Mouse (Mus musculus) brain, embryonic 14.5 days (tissue): ENCODE measurements around the gene Relch. TPM values are rescaled to one million over a fixed set of nuclear protein-coding genes. Genes with fewer than 3 reads are reported as not detected.
"Not testable (repeated sequence)": the region's sequence is repeated elsewhere in the genome, so short reads cannot be mapped to it uniquely, and the experiment has no call there.

Experiments
- DNase-seq: peaks from one replicate; pipeline ENCODE4 v3.0.0-alpha.2; 2011; ENCODE audit warnings: low read depth
- CTCF ChIP-seq: fragments of 200-500 bp; IDR thresholded peaks from 2 replicates; pipeline ENCODE4 v1.5.1; 2012; ENCODE audit warnings: inconsistent platforms, mild to moderate bottlenecking, moderate library complexity, borderline replicate concordance; ENCODE audit not compliant: insufficient read depth, insufficient read length; ENCODE audit errors: extremely low read depth
- POLR2A ChIP-seq: fragments of 200-500 bp; IDR thresholded peaks from 2 replicates; pipeline ENCODE4 v1.6.1; 2012; ENCODE audit warnings: mild to moderate bottlenecking, inconsistent platforms, borderline replicate concordance; ENCODE audit not compliant: poor library complexity, insufficient read depth, insufficient read length, severe bottlenecking; ENCODE audit errors: extremely low read depth
- polyA plus RNA-seq: library from polyadenylated mRNA; depleted of rRNA; stranded (reverse); fragments of >200 nt; gene quantifications from 2 replicates; pipeline ENCODE4 v1.2.3, GENCODE M21; 2012

Gene Relch
- polyA plus RNA-seq, 1 experiment: 49.1 TPM

GRCm38 (mm10) chr1:105685501-105685900, 21.8 kb downstream of the Relch start:
- TF ChIP-seq CTCF: no peak
- TF ChIP-seq POLR2A: no peak
- DNase-seq: no peak

DNA sequence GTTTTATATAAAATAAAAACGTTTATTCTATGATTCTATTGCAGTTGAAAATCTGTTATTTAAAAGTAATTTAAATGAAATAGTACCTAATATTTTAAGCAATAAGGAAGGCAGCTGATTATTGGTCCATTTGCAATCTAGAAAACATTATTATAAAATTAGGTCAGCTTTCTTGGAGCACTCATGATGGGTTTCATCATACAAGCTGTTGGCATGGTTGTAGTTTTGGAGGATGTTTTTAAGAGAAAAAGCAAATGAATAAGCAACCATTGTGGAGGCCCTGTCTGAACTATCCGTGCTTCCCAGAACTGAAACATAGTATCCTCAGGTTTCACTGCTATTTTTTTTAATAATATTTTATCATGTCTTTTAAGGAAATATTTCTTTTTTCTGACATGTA, 31.9 kb downstream of the Relch start:
- TF ChIP-seq POLR2A: no peak
- no peak for TF ChIP-seq CTCF
- no peak for DNase-seq

- TF ChIP-seq POLR2A: no peak
- TF ChIP-seq CTCF: no peak
- DNase-seq: no peak
Measured at GRCm38 (mm10) chr1:105700984-105701530, 37.4 kb downstream of the Relch start.

- no peak for DNase-seq
- TF ChIP-seq POLR2A (no peak), CTCF (no peak)
Measured at GRCm38 (mm10) chr1:105709415-105709814, 45.8 kb downstream of the Relch start.

DNA sequence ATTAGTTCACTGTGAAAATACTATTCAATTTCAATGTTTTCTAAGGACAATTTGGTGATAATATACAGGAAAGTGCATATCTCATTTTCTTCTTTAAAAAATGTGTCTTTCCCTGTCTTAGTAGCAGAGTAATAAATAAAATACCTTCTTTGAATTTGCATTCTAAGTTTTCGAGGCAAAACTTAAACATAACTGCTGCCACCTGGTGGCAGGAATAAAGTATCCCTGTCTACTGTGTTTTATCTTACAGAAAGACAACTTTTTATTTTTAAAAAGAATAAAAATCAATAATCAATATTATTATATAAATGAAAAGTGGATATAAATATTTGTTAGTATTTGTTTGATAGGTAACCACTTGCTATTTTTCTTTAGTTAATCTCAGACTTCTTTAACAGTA, 47.6 kb downstream of the Relch start:
- TF ChIP-seq POLR2A: no peak
- TF ChIP-seq CTCF: no peak
- DNase-seq: peak; percentile 56

- no peak for DNase-seq
- no peak for TF ChIP-seq POLR2A
- no peak for TF ChIP-seq CTCF
Measured at GRCm38 (mm10) chr1:105712822-105713221, 49.2 kb downstream of the Relch start.

- no peak for DNase-seq
- TF ChIP-seq CTCF (no peak), POLR2A (no peak)
Measured at GRCm38 (mm10) chr1:105718358-105718757, 54.7 kb downstream of the Relch start.

DNA sequence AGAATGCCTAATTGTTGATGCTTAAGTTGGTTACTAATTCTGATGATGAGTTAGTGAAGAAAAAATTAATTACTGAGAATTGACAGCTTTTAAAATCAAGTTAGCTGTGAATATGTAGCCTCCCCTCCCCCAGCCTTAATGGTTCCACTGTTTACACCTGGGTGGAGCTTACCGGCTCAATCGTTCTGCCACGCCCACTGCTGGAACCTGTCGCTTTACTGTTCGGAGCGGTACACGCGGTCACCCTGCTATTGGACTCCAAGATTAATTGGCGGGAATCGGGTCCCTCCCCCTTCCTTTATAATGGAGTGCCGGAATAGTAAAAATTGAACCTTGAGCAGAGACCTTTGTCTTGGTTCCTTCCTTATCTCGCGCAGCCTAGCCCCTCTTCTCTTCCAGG, 65.6 kb downstream of the Relch start:
- DNase-seq: not testable (repeated sequence)

DNA sequence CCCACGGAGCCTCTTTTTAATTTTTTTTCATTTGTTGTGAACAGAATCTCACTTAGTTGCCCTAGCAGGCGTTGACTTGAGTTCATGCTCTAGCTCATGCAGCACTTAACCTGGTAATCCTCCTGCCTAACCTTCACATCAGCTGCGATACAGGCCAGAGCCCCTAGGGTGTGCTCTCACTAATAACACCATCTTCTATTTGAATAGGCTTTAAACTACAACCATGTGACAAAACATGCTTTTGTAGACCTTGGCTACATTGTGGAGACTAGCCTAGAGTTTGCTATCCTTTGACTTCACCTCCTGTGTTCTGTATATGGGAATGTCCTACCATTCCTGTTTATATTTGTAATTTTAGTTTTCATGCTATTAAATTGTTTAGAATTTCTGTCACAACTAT, 71.7 kb downstream of the Relch start:
- DNase-seq: peak; percentile 6
- no peak for TF ChIP-seq POLR2A
- TF ChIP-seq CTCF: peak; percentile 15; the same call in 1 of the 2 replicates

DNA sequence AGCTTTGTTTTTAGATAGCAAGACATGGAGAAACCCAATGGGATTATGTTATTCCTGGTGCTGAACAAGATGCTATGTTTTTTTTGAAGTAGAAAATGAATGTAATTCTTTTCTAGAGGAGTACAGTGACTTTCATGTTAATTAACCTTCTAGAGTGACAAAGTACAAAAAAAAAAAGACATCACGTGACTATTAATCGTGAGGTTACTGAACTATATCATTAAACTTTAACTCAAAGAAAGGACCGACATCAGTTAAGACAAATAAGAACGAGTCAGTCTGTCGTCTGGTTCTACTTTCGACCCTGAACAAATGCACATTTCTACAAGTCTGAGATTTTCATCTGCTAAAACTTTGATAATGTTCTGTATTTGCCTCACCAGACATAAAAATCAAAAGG, 74.7 kb downstream of the Relch start:
- no peak for DNase-seq
- no peak for TF ChIP-seq POLR2A
- no peak for TF ChIP-seq CTCF

- no peak for DNase-seq
- no peak for TF ChIP-seq CTCF
- no peak for TF ChIP-seq POLR2A
Measured at GRCm38 (mm10) chr1:105739493-105739892, 75.8 kb downstream of the Relch start.

DNA sequence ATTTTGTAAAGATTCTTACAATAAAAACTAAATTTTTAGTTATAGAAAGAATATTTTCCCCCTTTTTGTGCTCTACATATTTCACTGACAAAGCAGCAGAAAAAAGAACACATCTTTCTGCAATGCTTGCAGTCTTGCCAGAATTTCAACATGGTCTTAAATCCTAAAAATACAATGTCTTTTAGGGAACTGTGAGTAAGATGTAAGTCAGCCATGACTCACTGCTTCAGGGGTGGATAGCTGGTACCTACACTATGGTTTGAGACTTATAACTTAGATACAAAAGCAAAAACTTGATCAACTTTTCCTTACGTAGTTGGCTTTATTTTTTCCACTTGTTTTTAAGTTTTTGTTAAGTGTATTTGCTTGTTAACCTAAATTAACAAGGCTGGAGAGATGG, 78.8 kb downstream of the Relch start:
- TF ChIP-seq CTCF: no peak
- no peak for TF ChIP-seq POLR2A
- no peak for DNase-seq

- TF ChIP-seq POLR2A (no peak), CTCF (no peak)
Measured at GRCm38 (mm10) chr1:105746444-105746843, 82.8 kb downstream of the Relch start.

More at GRCm38 (mm10) chr1:105746444-105746843, 82.8 kb downstream of the Relch start:
- no peak for DNase-seq
